Mouse (Mus musculus): ENCODE data around the gene Cct7. TPM values are rescaled to one million over a fixed set of nuclear protein-coding genes. Genes with fewer than 3 reads are reported as not detected.
A peak's percentile ranks its signal among the peaks of the same experiment; 100 is the strongest.

The Cct7 gene
- polyA plus RNA-seq, 1 experiment: 117 TPM

DNA sequence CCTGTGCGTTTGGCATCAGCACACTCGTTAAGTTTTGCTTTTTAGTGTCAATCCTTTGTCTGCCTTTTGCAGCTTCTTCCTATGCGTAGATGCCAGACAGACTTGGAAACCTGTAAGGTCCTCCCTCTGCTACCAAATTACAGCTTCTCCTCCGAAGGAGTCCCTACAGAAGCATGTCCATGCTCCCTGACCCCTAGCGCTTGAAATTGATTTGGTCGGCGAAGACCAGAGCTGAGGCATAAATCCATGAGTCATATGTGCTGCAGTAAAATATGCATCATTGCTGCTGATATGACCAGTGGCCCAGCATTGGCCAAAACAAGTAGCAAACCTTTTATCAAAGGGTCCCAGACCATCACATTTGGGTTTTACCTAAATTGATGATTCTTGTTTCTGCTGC lies 1.5 kb downstream of the Cct7 start:
- Histone ChIP-seq H3K36me3 (ENCODE audit: control insufficient read depth, insufficient read depth, low read length) (no peaks in the 10 kb centered on the region), H3K27ac (ENCODE audit: insufficient read depth, low read depth, low read length) (no peak overlapping the region), H3K4me1 (ENCODE audit: control insufficient read depth, insufficient read depth, low read length) (peaks cover 10% of the 10 kb centered on the region), H3K4me3 (ENCODE audit: insufficient read depth, low read depth, low read length) (peak overlapping the region; percentile 92), H3K27me3 (replicated peaks; ENCODE audit: control insufficient read depth, insufficient read depth, low read length) (no peaks in the 10 kb centered on the region)
- DNase-seq: no peak
- 3% methylated on average over 7 of the region's 7 CpGs for WGBS
- TF ChIP-seq POLR2A (IDR thresholded peaks at IDR 0.05; ENCODE audit: low read depth, low read length) (no peak), CTCF (conservative IDR thresholded peaks at IDR 0.05; ENCODE audit: insufficient read depth, insufficient read length, low read depth, low read length) (no peak)

GRCm38 (mm10) chr6:85459621-85460020 lies 8.3 kb downstream of the Cct7 start:
- WGBS: 85% methylated on average over 2 of the region's 2 CpGs
- no peaks in the 10 kb centered on the region for H3K27me3 ChIP-seq (replicated peaks; ENCODE audit: control insufficient read depth, insufficient read depth, low read length)
- H3K27ac ChIP-seq (ENCODE audit: insufficient read depth, low read depth, low read length): no peak overlapping the region
- H3K36me3 ChIP-seq (ENCODE audit: control insufficient read depth, insufficient read depth, low read length): peaks cover 9% of the 10 kb centered on the region
- no peak overlapping the region for H3K4me3 ChIP-seq (ENCODE audit: insufficient read depth, low read depth, low read length)
- peaks cover 7% of the 10 kb centered on the region for H3K4me1 ChIP-seq (ENCODE audit: control insufficient read depth, insufficient read depth, low read length)
- TF ChIP-seq POLR2A (IDR thresholded peaks at IDR 0.05; ENCODE audit: low read depth, low read length) (no peak), CTCF (conservative IDR thresholded peaks at IDR 0.05; ENCODE audit: insufficient read depth, insufficient read length, low read depth, low read length) (no peak)
- no peak for DNase-seq

- Histone ChIP-seq H3K36me3 (ENCODE audit: control insufficient read depth, insufficient read depth, low read length) (peaks cover 17% of the 10 kb centered on the region), H3K27ac (ENCODE audit: insufficient read depth, low read depth, low read length) (no peak overlapping the region), H3K27me3 (replicated peaks; ENCODE audit: control insufficient read depth, insufficient read depth, low read length) (no peaks in the 10 kb centered on the region), H3K4me1 (ENCODE audit: control insufficient read depth, insufficient read depth, low read length) (no peaks in the 10 kb centered on the region), H3K4me3 (ENCODE audit: insufficient read depth, low read depth, low read length) (no peak overlapping the region)
- TF ChIP-seq POLR2A (IDR thresholded peaks at IDR 0.05; ENCODE audit: low read depth, low read length) (no peak), CTCF (conservative IDR thresholded peaks at IDR 0.05; ENCODE audit: insufficient read depth, insufficient read length, low read depth, low read length) (no peak)
- DNase-seq: no peak
Measured at GRCm38 (mm10) chr6:85465381-85465780, 14.1 kb downstream of the Cct7 start.

- H3K27ac ChIP-seq (ENCODE audit: insufficient read depth, low read depth, low read length): no peak overlapping the region
- no peaks in the 10 kb centered on the region for H3K4me1 ChIP-seq (ENCODE audit: control insufficient read depth, insufficient read depth, low read length)
- H3K27me3 ChIP-seq (replicated peaks; ENCODE audit: control insufficient read depth, insufficient read depth, low read length): no peaks in the 10 kb centered on the region
- DNase-seq: no peak
- 73% methylated on average over 5 of the region's 5 CpGs for WGBS
- TF ChIP-seq POLR2A (IDR thresholded peaks at IDR 0.05; ENCODE audit: low read depth, low read length) (no peak), CTCF (conservative IDR thresholded peaks at IDR 0.05; ENCODE audit: insufficient read depth, insufficient read length, low read depth, low read length) (no peak)
- H3K36me3 ChIP-seq (ENCODE audit: control insufficient read depth, insufficient read depth, low read length): peaks cover 6% of the 10 kb centered on the region
- no peak overlapping the region for H3K4me3 ChIP-seq (ENCODE audit: insufficient read depth, low read depth, low read length)
Measured at GRCm38 (mm10) chr6:85469660-85470430, 18.5 kb downstream of the Cct7 start.

GRCm38 (mm10) chr6:85471962-85472361 lies 20.6 kb downstream of the Cct7 start:
- no peak overlapping the region for H3K4me3 ChIP-seq (ENCODE audit: insufficient read depth, low read depth, low read length)
- 61% methylated on average over 8 of the region's 8 CpGs for WGBS
- no peak for DNase-seq
- no peak for TF ChIP-seq CTCF (conservative IDR thresholded peaks at IDR 0.05; ENCODE audit: insufficient read depth, insufficient read length, low read depth, low read length)
- no peak for TF ChIP-seq POLR2A (IDR thresholded peaks at IDR 0.05; ENCODE audit: low read depth, low read length)
- no peaks in the 10 kb centered on the region for H3K4me1 ChIP-seq (ENCODE audit: control insufficient read depth, insufficient read depth, low read length)
- H3K27me3 ChIP-seq (replicated peaks; ENCODE audit: control insufficient read depth, insufficient read depth, low read length): no peaks in the 10 kb centered on the region
- H3K36me3 ChIP-seq (ENCODE audit: control insufficient read depth, insufficient read depth, low read length): no peaks in the 10 kb centered on the region; the same call in 1 of the 2 replicates
- H3K27ac ChIP-seq (ENCODE audit: insufficient read depth, low read depth, low read length): no peak overlapping the region

- Histone ChIP-seq H3K4me3 (ENCODE audit: insufficient read depth, low read depth, low read length) (no peak overlapping the region), H3K27me3 (replicated peaks; ENCODE audit: control insufficient read depth, insufficient read depth, low read length) (no peaks in the 10 kb centered on the region), H3K27ac (ENCODE audit: insufficient read depth, low read depth, low read length) (no peak overlapping the region), H3K36me3 (ENCODE audit: control insufficient read depth, insufficient read depth, low read length) (no peaks in the 10 kb centered on the region), H3K4me1 (ENCODE audit: control insufficient read depth, insufficient read depth, low read length) (no peaks in the 10 kb centered on the region)
- WGBS: 70% methylated on average over 5 of the region's 5 CpGs
- TF ChIP-seq POLR2A (IDR thresholded peaks at IDR 0.05; ENCODE audit: low read depth, low read length) (no peak), CTCF (conservative IDR thresholded peaks at IDR 0.05; ENCODE audit: insufficient read depth, insufficient read length, low read depth, low read length) (no peak)
- DNase-seq: no peak
Measured at GRCm38 (mm10) chr6:85472542-85472941, 21.2 kb downstream of the Cct7 start.

DNA sequence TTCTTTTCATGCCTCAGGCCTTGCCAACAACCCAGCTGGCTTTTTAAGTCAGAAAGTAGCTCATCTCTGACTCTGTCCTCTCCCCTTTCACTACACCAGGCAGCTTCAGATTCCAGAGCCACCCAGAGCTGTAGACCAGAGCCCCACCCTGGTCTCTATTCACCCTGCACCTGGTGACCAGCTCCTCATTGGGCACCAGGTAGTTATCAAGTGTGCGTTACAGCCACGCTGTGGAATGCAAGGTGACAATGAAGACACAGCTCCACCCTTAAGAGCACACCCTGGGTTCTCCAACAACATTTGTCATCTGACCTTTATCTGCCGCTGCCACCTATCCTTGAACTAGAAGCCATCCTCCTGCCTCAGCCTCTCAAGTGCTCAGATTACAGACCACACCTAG lies 24.3 kb downstream of the Cct7 start:
- 93% methylated on average over 3 of the region's 3 CpGs for WGBS

More for the DNA sequence above, 24.3 kb downstream of the Cct7 start:
- Histone ChIP-seq H3K27me3 (replicated peaks; ENCODE audit: control insufficient read depth, insufficient read depth, low read length) (no peaks in the 10 kb centered on the region), H3K4me3 (ENCODE audit: insufficient read depth, low read depth, low read length) (no peak overlapping the region), H3K36me3 (ENCODE audit: control insufficient read depth, insufficient read depth, low read length) (no peaks in the 10 kb centered on the region), H3K27ac (ENCODE audit: insufficient read depth, low read depth, low read length) (no peak overlapping the region), H3K4me1 (ENCODE audit: control insufficient read depth, insufficient read depth, low read length) (no peaks in the 10 kb centered on the region)
- no peak for DNase-seq
- no peak for TF ChIP-seq CTCF (conservative IDR thresholded peaks at IDR 0.05; ENCODE audit: insufficient read depth, insufficient read length, low read depth, low read length)
- TF ChIP-seq POLR2A (IDR thresholded peaks at IDR 0.05; ENCODE audit: low read depth, low read length): no peak

Measured in kidney, adult 2 months (tissue).